Mouse (Mus musculus) lung, embryonic 16.5 days (tissue): ENCODE results near the gene Mybphl. TPM values are rescaled to one million over a fixed set of nuclear protein-coding genes. Genes with fewer than 3 reads are reported as not detected.

Source experiments
- ATAC-seq: fragments of 200-750 bp; cut with Nextera tagmentation; 2 replicates; pipeline ENCODE4 v1.8.0; 2017; ENCODE audit warnings: low read depth, mild to moderate bottlenecking, moderate library complexity
- H3K27ac ChIP-seq: fragments of 300-500 bp; sonication (generic); 2 replicates; pipeline ENCODE4 v1.5.1; 2014; ENCODE audit warnings: mild to moderate bottlenecking, control low read depth, low read length
- H3K27me3 ChIP-seq: fragments of 300-500 bp; sonication (generic); 2 replicates; pipeline ENCODE4 v1.6.1; 2014; ENCODE audit warnings: low read depth, low read length, mixed read lengths; ENCODE audit not compliant: control insufficient read depth, insufficient read depth
- H3K36me3 ChIP-seq: fragments of 300-500 bp; sonication (generic); 2 replicates; pipeline ENCODE4 v1.6.1; 2014; ENCODE audit warnings: low read length; ENCODE audit not compliant: control insufficient read depth, insufficient read depth
- H3K4me1 ChIP-seq: fragments of 300-500 bp; sonication (generic); replicated peaks from 2 replicates; pipeline ENCODE4 v1.6.1; 2014; ENCODE audit warnings: low read length, mixed read lengths; ENCODE audit not compliant: control insufficient read depth, insufficient read depth
- H3K4me2 ChIP-seq: fragments of 300-500 bp; sonication (generic); 2 replicates; pipeline ENCODE4 v1.6.1; 2014; ENCODE audit warnings: low read depth, low read length, control low read depth
- H3K4me3 ChIP-seq: fragments of 300-500 bp; sonication (generic); 2 replicates; pipeline ENCODE4 v1.5.1; 2014; ENCODE audit warnings: mild to moderate bottlenecking, low read length, control low read depth
- H3K9ac ChIP-seq: fragments of 300-500 bp; sonication (generic); 2 replicates; pipeline ENCODE4 v1.6.1; 2014; ENCODE audit warnings: low read length, control low read depth
- H3K9me3 ChIP-seq: fragments of 300-500 bp; sonication (generic); 2 replicates; pipeline ENCODE4 v1.6.1; 2016; ENCODE audit warnings: low read length; ENCODE audit not compliant: control insufficient read depth
- WGBS: fragments of 180-500 bp; shearing (Covaris S2); extraction: QIAGEN DNeasy Blood & Tissue Kit; methylation state at CpG from one replicate; pipeline ENCODE4 v1.1.7; 2014; 5-methylcytosine and 5-hydroxymethylcytosine counted together
- polyA plus RNA-seq: library from polyadenylated mRNA; unstranded; fragments of >200 nt; fragmentation: Nextera tagmentation; extraction: Ambion mirVana; gene quantifications from 2 replicates; pipeline ENCODE4 v1.2.1, GENCODE M21; 2015

Mybphl gene
- polyA plus RNA-seq, 1 experiment from 2014 or later = 9.9 TPM

DNA sequence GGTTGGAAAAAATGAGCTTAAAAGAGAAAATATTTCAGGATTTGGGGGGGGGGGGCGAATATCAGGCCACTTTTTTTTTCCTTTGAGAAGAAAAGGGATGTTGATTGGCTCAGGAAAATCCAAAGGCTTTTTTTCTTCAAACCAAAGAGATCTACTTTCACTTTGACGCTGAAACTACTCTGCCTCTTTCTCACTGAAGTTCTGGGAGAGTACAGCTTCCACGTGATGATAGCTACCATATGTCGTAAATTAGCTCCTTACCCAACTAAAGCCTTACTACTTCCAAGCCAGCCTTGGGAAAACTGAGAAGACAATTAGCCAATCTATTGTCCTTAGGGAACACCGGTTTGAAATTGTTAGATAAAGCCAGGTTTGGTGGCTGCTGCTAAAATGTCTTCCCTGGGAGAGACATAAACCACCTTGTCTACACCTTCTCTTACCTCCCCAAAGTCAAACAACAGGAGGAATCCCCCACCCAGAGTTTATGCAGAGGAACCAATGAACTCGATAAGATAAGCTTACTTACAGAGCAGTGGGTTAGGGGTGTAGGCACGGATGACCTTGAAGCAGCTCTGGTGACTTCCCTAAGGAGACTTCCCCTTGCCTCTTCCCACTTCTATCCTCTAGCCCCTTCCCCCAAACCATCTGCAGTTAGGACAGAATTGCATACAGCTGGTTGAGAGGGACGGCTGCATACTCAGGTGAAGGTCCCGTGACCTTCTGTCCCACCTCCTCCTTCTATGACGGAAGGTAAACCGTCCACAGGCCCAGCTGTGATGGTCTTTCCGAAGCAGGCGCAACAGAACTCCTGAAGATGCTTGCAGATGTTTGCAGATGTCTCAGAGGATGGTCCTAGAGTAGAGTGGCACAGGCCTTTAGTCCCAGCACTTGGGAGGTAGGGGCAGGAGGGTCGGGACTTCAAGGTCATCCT lies 17.5 kb downstream of the Mybphl start:
- ATAC-seq = no peak
- H3K27ac ChIP-seq = peak overlapping the region; percentile 17; the same call in 1 of the 2 replicates
- H3K27me3 ChIP-seq = no peaks in the 10 kb centered on the region
- H3K9me3 ChIP-seq = no peaks in the 10 kb centered on the region
- peak overlapping the region; percentile 17; the same call in 1 of the 2 replicates for H3K9ac ChIP-seq
- H3K4me1 ChIP-seq = peaks cover 26% of the 10 kb centered on the region
- H3K4me3 ChIP-seq = peak overlapping the region; percentile 2
- H3K4me2 ChIP-seq = peak overlapping the region; percentile 75
- 58% methylated on average over 14 of the region's 14 CpGs for WGBS
- H3K36me3 ChIP-seq = no peaks in the 10 kb centered on the region

- Histone ChIP-seq H3K27ac (peak within 1 kb of the TSS; percentile 62; the same call in 1 of the 2 replicates), H3K9ac (peak within 1 kb of the TSS; percentile 69), H3K4me2 (peak within 1 kb of the TSS; percentile 75), H3K4me1 (peaks cover 26% of the 10 kb centered on the region), H3K36me3 (no peaks in the 10 kb centered on the region), H3K9me3 (no peaks in the 10 kb centered on the region), H3K27me3 (no peaks in the 10 kb centered on the region), H3K4me3 (peak within 1 kb of the TSS; percentile 67)
- peak; percentile 93 for ATAC-seq
- WGBS = under 1% methylated on average over 44 of the region's 44 CpGs
Measured at GRCm38 (mm10) chr3:108383485-108384354, 19.0 kb downstream of the Mybphl start, which contains the start of gene Psrc1. TSS of gene Psrc1 (plus strand) at chr3:108383839.

- Histone ChIP-seq H3K36me3 (no peaks in the 10 kb centered on the region), H3K27ac (0 out of 2 replicates have a peak overlapping the region, but pooled peaks have one; percentile 62), H3K4me1 (peaks cover 27% of the 10 kb centered on the region), H3K9ac (peak overlapping the region; percentile 66), H3K4me3 (peak overlapping the region; percentile 67), H3K9me3 (no peaks in the 10 kb centered on the region), H3K4me2 (peak overlapping the region; percentile 75), H3K27me3 (no peaks in the 10 kb centered on the region)
- ATAC-seq = no peak
- WGBS = 19% methylated on average over 2 of the region's 2 CpGs
Measured at GRCm38 (mm10) chr3:108384425-108384824, 19.7 kb downstream of the Mybphl start.

- 71% methylated on average over 10 of the region's 10 CpGs for WGBS
- Histone ChIP-seq H3K9me3 (no peaks in the 10 kb centered on the region), H3K4me3 (no peak overlapping the region), H3K27ac (no peak overlapping the region), H3K4me1 (peaks cover 27% of the 10 kb centered on the region), H3K36me3 (no peaks in the 10 kb centered on the region), H3K9ac (no peak overlapping the region), H3K27me3 (no peaks in the 10 kb centered on the region), H3K4me2 (no peak overlapping the region)
- ATAC-seq = no peak
Measured at GRCm38 (mm10) chr3:108386186-108386585, 21.5 kb downstream of the Mybphl start.

- Histone ChIP-seq H3K9ac (no peak overlapping the region), H3K4me3 (no peak overlapping the region), H3K36me3 (no peaks in the 10 kb centered on the region), H3K27ac (peak overlapping the region; percentile 72), H3K4me2 (peak overlapping the region; percentile 4; the same call in 1 of the 2 replicates), H3K27me3 (no peaks in the 10 kb centered on the region), H3K4me1 (peaks cover 22% of the 10 kb centered on the region), H3K9me3 (no peaks in the 10 kb centered on the region)
- WGBS = under 1% methylated on average over 5 of the region's 5 CpGs
- ATAC-seq = peak; percentile 84
Measured at GRCm38 (mm10) chr3:108389111-108389545, 24.4 kb downstream of the Mybphl start.

DNA sequence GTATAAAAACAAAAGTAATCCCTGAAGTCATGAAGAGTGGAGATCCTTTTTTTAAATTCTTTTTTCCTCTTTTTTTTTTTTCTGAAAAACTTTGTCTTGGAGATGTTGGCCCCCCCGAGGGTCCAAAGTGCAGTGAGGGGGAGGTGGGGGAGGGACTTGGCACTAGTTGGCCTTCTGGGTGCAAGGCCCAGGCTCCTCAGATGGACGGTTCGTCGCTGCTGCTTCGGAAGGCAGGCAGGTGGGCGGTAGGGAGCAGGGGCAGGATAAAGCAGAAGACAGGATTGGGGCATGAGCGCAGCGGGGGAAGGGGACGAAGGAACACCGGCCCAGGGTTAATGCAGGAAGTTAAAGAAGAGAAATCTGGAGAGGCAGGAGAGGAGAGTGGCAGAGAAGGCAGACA lies 27.6 kb downstream of the Mybphl start:
- ATAC-seq = no peak

DNA sequence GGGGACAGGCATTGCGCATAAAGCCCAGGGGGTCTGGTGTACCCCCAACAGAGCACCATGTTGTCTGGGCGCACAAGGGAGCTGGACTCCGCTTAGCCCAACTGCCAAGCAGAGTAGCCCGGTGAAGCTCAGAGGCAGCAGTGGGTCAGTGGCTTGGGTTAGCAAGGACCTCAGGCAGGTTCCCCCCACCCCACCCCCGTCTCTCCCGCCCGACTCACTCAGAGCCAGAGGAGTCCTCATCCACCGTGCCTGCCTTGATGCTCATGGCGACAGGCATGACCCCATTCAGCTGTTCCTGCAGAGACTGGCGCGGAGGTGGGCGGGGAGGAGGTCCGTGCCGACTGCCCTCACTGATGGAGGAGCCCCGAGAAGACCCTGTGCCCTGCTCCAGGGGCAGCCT lies 28.1 kb downstream of the Mybphl start:
- Histone ChIP-seq H3K9me3 (no peaks in the 10 kb centered on the region), H3K36me3 (peaks cover 5% of the 10 kb centered on the region; the same call in 1 of the 2 replicates), H3K27me3 (no peaks in the 10 kb centered on the region), H3K27ac (no peak overlapping the region), H3K4me1 (peaks cover 10% of the 10 kb centered on the region; the same call in 1 of the 2 replicates), H3K4me3 (no peak overlapping the region), H3K9ac (no peak overlapping the region; the same call in 1 of the 2 replicates), H3K4me2 (peak overlapping the region; percentile 36; the same call in 1 of the 2 replicates)
- no peak for ATAC-seq
- WGBS = 59% methylated on average over 15 of the region's 15 CpGs

More for the DNA sequence above, 27.6 kb downstream of the Mybphl start:
- no peaks in the 10 kb centered on the region for H3K9me3 ChIP-seq
- no peak overlapping the region for H3K27ac ChIP-seq
- peaks cover 5% of the 10 kb centered on the region; the same call in 1 of the 2 replicates for H3K36me3 ChIP-seq
- peaks cover 10% of the 10 kb centered on the region; the same call in 1 of the 2 replicates for H3K4me1 ChIP-seq
- 17% methylated on average over 10 of the region's 10 CpGs for WGBS
- peak overlapping the region; percentile 36 for H3K4me2 ChIP-seq
- H3K9ac ChIP-seq = peak overlapping the region; percentile 22; the same call in 1 of the 2 replicates
- no peak overlapping the region for H3K4me3 ChIP-seq
- no peaks in the 10 kb centered on the region for H3K27me3 ChIP-seq

DNA sequence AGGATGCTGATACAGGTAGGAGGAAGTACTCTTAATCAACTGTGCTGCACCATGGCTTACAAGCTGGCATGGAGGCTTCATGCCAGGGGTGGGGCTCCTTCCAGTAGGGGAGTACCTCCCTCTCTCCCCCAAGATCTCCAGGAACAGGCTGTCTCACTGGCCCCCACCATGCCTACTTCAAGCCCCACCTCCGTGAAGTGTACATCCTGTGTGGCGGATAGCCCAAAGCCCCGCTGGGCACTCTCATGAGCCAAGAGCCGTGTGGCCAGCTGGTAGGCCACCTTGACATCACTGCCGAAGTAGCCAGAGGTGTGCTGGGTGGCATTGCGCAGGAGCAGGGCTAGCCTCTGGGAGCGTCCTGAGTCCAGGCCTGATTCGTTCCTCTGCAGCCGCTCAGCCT lies 33.6 kb downstream of the Mybphl start:
- 79% methylated on average over 9 of the region's 9 CpGs for WGBS
- Histone ChIP-seq H3K9ac (no peak overlapping the region), H3K27ac (no peak overlapping the region), H3K4me3 (no peak overlapping the region), H3K4me1 (peaks cover 7% of the 10 kb centered on the region; the same call in 1 of the 2 replicates), H3K27me3 (no peaks in the 10 kb centered on the region), H3K36me3 (peaks cover 5% of the 10 kb centered on the region; the same call in 1 of the 2 replicates), H3K4me2 (no peak overlapping the region), H3K9me3 (no peaks in the 10 kb centered on the region)
- no peak for ATAC-seq
